Mouse (Mus musculus): ENCODE measurements around the gene Robo3.

The Robo3 gene

DNA sequence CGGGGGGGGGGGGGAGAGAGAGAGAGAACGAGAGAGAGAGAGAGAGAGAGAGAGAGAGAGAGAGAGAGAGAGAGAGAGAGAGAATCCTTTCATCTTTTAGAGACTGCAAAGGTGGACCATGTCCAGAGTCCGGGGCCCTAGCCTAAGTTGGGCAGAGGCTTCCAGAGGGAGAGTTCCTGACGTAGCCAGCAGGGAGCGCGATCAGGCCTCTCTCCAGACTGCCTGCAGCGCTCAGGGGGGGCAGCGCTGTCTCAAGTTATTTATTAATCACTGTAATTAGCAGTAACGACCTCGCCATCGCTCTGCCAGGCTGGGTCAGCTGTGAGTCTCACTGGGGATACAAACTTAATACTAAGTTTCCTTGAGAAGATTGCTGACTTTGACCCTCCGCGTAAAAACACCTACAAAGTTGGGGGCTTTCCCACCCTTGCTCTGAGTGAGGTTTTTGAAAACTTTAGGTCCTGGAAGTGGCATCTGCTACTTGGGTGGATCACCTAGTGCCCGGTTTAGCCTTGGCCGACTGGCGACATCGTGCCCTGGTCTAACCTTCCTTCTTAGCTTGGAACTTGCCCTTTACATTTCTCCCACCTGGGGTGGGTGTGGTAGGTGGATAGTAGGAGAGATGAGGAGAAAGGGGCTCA lies 900 bp downstream of the Robo3 start:
- in situ Hi-C loops (cut with MboI; ENCODE audit: low sequenced_read_pairs), result no loop called here

DNA sequence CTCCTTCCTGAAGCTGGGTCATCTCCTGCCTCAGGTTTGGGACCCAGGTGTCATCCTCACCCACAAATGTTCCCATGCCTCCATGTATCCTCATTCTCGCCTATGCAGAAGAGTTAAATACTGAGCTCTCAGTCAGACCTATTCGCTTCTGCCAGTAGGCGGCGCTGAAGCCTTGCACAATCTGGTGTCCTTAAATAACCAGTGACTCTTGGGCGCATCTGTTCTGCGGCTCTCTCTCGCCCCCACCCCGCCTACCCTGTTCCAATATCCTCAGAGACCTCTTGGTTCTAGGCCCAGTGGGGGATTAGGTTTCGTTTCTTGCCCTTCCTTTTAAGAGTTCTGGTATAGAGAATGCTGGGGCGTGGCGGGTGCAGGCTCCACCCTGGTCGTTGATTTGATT lies 2.5 kb downstream of the Robo3 start:
- in situ Hi-C loops (cut with MboI; ENCODE audit: low sequenced_read_pairs), result no loop called here

DNA sequence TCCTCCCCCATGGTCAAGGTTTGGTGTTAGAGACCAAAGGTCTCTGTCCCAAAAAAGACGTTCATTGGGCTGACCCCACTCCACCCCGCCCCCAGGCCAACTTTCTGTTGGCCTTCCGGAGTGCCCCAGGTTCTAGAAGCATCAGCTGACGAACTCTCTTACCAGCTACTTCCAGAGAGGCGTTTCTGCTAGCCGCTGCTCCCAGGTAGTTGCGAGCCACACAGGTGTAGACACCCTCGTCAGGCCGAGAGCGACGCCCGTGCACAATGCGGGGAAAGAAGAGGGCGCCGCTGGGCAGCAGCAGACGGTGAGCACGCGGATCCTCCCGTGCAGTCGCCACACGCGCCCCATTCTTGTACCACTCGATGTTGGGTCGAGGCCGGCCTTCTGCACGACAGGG lies 3.7 kb downstream of the Robo3 start:
- in situ Hi-C loops (cut with MboI; ENCODE audit: low sequenced_read_pairs), result no loop called here

DNA sequence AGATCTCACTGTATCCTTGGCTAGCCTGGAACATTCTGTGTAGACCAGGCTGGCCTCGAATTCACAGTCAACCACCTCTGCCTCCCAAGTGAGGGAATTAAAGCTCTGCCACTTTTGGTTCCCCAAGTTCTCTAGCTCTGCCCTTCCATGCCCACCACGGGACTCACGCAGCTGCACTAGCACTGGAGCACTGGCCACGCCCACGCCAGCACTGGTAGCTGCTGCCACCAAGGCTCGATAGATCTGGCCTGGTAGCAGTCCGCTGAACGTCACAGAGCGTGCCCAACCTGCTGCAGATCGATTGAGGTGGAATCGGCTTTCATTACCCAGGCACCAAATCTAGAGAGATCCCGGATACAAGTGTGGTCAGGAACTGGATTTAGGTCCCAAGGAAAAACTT lies 11.8 kb downstream of the Robo3 start:
- in situ Hi-C loops (cut with MboI; ENCODE audit: low sequenced_read_pairs), result no loop called here

DNA sequence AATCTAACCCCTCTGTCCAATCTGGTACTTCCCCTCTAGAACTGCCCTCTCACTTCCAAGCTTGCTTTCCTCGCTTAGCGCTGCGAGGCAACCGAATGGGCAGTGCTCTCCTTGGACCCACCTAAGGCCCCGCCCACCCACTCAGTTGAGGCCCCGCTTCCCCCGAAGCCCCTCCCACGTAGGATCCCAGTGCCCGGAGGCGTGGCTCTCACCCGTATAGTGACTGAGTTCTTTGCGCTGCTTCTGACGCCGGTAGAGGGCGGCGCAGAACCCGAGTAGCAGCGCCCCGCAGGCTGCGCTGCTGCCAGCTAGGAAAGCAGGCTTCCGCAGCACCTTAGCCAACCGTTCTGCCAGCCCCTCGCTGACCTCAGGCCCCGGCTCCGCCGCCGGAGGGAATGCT lies 12.4 kb downstream of the Robo3 start:
- in situ Hi-C loops (cut with MboI; ENCODE audit: low sequenced_read_pairs), result no loop called here

DNA sequence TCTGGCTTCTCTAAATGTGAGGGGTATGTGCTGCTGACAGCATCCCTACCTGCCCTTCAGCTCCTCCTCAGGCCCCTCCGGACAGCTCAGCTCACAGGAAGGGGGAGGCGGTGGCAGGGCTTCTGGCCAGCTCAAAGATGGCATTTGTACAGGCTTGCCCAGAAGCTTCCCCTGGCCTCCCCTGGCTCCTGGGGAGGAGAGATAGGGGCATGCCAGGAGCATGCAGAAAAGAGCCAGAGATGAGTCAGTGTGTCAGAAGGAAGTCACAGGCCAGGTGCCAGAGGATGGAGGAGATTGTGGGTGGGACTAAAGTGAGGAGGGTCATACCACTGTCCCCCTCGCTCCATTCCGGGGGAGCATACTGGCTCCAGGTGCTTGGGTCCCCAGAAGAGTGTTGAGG lies 14.3 kb downstream of the Robo3 start:
- in situ Hi-C loops (cut with MboI; ENCODE audit: low sequenced_read_pairs), result no loop called here

DNA sequence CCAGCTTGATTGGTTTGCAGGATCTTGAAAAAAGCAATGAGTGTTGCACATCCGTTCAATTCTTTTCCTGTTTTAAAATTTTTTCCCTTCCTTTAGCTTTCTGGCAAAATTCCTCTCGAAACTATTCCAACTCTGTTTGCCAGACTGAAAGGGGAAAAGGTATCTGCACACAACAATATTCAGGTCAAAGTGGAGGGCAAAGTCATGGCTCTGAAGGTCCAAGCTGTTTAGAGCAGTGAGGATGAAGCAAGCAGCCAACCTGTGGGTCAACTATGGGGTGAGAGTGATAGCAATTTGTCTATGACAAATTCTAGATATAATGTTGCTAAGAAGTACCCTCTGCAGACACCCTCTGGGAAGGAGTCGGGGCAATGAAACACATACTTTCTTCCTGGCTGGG lies 18.4 kb downstream of the Robo3 start:
- in situ Hi-C loops (cut with MboI; ENCODE audit: low sequenced_read_pairs), result no loop called here

DNA sequence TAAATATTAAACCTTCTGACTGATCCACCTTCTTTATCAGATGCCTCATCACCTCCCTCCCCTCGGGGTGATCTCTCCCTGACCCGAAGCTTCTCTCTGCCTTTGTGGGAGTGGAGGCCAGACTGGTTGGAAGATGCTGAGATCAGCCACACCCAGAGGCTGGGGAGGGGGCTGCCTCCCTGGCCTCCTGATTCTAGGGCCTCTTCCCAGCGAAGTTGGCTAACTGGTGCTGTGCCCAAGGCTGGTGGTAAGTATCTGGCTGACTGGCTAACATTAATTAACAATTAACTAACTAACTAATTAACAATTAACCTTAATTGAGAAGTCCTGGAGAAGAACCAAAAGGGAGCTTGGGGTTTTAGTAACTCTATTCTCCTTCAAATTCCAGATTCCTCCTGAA lies 20.1 kb downstream of the Robo3 start:
- in situ Hi-C loops (cut with MboI; ENCODE audit: low sequenced_read_pairs), result no loop called here

DNA sequence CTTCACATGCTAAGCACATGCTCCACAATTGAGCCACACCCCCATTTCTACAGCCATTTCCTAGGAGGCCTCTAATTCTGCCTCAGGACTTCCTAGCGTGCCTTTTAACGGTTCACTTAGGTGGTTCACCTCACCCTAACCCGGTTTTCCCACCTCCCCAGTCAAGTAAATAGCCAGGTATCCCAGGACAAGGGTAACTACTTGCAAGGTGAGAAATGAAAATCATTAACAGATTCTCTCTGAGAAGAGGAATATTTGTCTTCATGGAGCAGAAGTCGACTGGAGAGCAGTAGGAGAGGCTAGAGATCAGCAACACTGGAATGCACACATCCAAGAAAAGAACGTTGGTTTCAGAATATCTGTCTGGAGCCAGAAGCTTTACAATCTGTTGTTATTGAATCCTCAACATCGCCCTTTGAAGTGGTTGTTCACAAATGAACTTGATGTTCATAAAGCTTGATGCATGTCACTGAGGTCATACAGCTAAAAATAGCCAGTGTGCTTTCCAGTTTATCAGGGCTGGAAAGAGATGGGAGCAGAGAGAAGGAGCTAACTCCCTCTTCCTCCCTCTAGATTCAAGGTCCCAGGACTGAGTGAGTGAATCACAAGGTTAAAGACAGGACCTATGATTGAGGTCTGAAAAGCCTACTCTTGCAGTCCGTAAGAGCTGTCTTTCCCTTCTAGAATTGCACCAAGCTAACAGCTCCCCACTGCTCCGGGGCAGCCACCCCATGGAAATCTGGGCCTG lies 23.2 kb downstream of the Robo3 start:
- in situ Hi-C loops (cut with MboI; ENCODE audit: low sequenced_read_pairs), result no loop called here

DNA sequence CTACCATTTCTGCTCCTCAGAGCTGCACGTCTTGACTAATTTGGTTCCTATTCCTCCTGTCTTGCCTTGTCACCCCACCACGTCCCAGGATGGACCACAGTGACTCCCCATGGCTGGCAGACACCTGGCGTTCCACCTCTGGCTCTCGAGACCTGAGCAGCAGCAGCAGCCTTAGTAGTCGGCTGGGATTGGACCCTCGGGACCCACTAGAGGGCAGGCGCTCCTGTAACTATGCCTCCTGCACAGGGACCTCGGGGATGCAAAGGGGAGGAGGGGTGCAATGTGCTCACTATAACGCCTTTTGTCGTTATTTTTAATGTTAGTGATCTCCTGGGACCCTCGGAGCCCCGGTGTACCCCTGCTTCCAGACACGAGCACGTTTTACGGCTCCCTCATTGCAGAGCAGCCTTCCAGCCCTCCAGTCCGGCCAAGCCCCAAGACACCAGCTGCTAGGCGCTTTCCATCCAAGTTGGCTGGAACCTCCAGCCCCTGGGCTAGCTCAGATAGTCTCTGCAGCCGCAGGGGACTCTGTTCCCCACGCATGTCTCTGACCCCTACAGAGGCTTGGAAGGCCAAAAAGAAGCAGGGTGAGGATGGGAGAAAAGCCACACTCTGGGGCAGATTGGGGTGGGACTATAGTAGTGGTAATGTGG lies 25.1 kb downstream of the Robo3 start:
- in situ Hi-C loops (cut with MboI; ENCODE audit: low sequenced_read_pairs), result no loop called here

DNA sequence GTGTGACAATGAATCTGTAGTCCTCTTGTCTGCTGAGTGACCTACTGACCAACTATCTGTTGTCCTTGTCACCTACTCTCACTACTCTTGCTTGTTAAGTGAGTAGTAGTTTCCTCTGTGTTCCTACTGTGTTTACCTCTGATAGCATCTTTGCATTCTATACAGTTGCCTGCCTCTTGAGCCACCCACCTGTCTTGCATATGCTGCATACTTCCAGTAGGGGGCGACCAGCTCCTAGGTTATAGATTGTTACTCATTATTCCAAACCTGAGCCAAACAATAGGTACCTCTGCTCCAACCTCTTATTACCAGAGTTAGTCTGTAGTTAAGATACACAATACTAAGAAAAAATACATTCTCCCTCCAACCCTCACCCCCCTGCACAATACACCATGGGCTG lies 26.7 kb downstream of the Robo3 start:
- in situ Hi-C loops (cut with MboI; ENCODE audit: low sequenced_read_pairs), result no loop called here

DNA sequence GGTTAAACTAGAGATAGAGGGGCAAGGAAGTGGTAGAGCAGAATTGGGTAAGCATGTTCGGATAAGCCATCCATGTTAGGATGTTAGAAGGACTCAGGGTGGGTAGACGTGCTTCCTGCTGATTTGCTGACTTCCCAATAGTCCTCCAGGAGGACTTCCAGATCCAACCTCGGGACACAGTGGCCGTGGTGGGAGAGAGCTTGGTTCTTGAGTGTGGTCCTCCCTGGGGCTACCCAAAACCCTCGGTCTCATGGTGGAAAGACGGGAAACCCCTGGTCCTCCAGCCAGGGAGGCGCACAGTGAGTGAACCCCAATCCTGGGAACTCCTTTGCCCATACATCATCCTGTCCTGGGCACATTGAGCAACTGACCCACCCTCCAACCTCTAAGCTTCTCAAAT lies 30.0 kb downstream of the Robo3 start:
- in situ Hi-C loops (cut with MboI; ENCODE audit: low sequenced_read_pairs), result no loop called here

DNA sequence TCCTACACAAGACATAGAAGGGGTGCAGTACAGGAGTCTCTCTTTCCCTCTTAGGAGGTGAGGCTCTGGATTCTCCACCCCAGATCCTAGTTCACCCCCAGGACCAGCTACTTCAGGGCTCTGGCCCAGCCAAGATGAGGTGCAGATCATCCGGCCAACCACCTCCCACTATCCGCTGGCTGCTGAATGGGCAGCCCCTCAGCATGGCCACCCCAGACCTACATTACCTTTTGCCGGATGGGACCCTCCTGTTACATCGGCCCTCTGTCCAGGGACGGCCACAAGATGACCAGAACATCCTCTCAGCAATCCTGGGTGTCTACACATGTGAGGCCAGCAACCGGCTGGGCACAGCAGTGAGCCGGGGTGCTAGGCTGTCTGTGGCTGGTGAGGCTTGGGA lies 30.5 kb downstream of the Robo3 start:
- in situ Hi-C loops (cut with MboI; ENCODE audit: low sequenced_read_pairs), result no loop called here

DNA sequence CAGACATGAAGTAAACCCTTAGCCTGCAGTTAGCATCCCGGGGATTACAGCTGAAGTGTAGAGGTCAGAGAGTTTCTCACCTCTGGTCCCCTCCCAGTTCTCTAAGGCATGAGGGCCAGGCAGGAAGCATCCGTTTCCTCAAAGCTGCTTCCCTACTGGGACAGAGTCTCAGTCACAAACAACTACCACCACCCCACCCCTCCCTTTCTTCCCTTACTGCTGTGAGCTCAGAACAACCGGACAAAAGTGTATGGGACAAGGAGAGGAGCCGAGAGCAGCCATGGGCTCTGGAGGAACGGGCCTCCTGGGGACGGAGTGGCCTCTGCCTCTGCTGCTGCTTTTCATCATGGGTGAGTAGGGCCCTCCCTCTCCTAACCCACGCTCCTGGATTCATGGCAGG lies 31.2 kb downstream of the Robo3 start, which contains the start of gene Robo4:
Gene Robo4 (plus strand): TSS at position 96 of the 400 bp plus-strand sequence.
- in situ Hi-C loops (cut with MboI; ENCODE audit: low sequenced_read_pairs), result no loop called here

DNA sequence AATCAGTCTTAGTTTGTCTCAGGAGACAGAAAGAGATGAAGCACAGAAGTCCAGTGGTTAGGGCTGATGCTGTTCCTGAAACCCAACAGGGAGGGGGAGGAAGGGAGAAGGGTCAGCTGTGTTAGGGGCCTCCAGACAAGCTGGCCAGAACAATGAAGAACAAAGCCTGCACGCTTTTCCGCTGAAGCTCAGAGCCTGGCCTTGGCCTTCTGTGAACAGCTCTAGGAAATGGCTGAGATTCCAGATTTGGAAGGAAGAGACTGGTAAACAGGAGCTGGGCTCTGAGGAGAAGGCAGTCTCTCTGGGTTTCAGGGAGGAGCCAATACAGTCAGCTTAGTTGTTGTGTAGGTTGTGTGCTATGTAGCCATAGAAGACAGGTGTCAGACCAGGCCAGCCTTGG lies 32.5 kb downstream of the Robo3 start:
- in situ Hi-C loops (cut with MboI; ENCODE audit: low sequenced_read_pairs), result no loop called here

DNA sequence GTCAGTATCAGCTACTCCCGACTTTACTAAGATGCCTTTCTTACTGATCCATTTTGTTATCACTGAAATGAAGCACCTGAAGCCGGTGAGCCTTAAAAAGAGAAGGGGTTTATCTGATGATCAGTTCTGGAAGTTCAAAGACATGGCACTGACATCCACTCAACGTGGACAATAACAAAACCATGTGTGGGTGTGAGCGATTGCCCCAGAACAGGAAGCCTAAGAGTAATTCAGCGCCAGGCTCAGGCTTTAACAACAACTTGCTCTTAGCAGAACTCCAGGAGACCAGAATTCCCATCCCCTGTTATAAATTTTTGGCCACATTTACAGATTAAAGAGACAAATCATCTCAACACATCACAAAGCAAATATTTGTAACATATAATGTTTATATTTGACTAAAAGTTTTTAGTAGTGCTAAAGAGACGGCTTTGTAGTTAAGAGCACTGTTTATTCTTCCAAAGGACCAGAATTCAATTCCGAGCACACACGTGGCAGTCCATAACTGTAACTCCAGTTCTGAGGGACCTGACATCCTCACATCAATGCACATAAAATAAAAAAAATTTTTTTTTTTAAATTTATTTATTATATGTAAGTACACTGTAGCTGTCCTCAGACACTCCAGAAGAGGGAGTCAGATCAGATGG lies 39.4 kb downstream of the Robo3 start:
- in situ Hi-C loops (cut with MboI; ENCODE audit: low sequenced_read_pairs), result no loop called here

DNA sequence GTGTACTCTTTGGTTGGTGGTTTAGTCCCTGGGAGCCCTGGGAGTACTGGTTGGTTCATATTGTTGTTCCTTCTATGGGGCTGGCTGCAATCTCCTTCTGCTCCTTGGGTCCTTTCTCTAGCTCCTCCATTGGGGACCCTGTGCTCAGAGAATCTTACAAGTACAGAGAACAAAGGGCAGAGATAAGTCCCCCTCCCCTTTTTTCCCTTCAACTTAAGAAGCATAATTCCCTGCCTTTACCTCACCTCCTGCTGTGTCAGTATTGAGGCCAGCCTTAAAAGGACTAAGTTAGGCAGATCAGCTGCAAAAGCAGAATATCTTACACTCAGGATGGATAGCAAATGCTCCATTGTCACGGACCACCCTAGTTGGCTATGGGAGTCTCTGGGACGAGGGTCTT lies 41.0 kb downstream of the Robo3 start:
- in situ Hi-C loops (cut with MboI; ENCODE audit: low sequenced_read_pairs), result no loop called here

DNA sequence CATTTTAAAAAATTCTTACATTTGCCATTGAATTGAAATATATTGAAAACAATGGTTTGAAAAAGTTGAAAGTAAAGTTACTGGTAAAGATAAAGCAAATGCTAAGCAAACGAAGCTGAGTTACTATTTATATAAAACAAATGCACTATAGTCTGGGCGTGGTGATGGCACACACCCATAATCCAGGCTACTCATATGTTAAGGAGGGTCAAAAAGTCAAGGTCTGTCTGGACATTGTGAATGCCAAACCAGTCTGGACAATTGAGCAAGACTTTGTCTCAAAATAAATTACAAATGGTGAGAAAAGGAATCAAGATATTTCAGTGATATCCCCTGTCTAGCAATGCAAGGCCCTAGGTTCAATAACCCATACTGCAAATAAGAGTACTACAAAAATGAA lies 42.2 kb downstream of the Robo3 start:
- in situ Hi-C loops (cut with MboI; ENCODE audit: low sequenced_read_pairs), result no loop called here

DNA sequence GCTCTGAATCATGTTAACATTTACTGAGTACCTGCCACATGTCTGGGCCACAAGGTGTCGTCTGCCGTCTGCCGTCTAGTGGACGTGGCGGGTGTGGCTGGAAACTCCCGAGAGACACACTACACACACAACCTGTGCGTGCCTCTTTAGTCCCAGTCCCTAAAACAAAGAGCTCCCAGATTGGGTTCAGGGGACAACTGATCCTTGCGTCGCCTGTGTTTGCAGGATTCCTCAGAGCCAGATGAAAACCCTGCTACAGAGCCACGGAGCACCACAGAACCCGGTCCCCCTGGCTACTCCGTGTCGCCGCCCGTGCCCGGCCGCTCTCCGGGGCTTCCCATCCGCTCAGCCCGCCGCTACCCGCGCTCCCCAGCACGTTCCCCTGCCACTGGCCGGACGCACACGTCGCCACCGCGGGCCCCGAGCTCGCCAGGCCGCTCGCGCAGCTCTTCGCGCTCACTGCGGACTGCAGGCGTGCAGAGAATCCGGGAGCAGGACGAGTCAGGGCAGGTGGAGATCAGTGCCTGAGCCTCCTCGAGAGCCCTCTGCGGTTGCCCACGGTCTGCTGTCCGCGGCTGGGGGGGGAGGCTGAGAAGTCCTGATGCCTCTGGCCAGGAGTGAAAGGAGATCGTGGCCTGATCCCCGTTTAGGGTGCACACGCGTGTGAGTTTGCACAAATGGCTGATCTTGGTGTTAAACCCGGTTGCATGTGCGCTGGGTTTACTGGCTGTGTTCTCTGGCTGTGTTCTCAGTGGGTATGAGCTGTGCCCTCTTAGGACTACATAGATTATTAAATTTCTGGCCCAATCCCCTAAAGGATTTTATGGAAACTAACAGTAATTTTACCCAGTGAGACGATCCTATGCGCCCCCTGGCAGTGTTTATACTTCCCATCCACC lies 48.5 kb downstream of the Robo3 start:
- in situ Hi-C loops (cut with MboI; ENCODE audit: low sequenced_read_pairs), result no loop called here

DNA sequence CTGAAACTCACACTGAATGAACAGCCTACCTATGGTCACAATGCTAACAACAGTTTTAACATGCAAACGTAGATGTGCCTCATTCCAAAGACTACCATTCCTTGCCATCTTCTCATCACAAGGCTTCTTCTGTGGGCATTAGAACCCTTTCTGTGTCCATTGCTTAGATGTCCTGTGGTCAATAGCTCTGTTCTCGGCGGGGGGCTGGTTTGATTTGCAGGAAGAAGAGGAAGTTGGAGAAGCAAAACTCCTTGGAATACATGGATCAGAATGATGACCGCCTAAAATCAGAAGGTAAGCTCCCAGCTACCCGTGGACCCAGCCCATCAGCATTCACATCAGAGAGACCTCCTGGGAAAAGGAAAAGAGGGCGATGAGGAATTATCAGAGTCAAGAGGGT lies 49.9 kb downstream of the Robo3 start:
- in situ Hi-C loops (cut with MboI; ENCODE audit: low sequenced_read_pairs), result no loop called here

DNA sequence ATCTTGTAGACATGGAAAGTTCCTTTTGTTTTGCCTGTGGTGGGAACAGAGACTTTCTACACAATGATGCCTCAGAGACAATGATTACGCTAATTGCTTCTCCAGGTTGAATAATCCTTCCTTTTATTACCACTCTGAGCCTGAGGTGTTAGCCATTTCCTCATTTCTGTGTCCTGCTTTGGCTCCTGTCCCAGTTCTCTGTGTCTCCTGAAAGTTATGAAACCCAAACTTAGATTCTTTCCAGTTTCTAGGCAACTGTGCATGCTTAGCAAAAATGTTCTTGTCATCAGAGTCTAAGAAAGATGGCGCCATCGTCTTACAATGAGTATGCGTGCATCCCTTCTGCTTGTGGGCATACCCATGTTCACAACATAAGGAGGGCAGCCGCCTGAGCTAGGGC lies 57.3 kb downstream of the Robo3 start:
- in situ Hi-C loops (cut with MboI; ENCODE audit: low sequenced_read_pairs), result no loop called here

Measured in CH12F3 (cell line).